Mouse (Mus musculus) CD4-positive, CD25-positive, alpha-beta regulatory T cell, adult 4 months (primary cell): ENCODE data around the gene Fbxw7. TPM values are rescaled to one million over a fixed set of nuclear protein-coding genes. Genes with fewer than 3 reads are reported as not detected.

Experiments
- ATAC-seq: one replicate; pipeline ENCODE4 v1.8.0; 2017
- polyA plus RNA-seq, 2 experiments: library from polyadenylated mRNA; unstranded; fragments of 100-300 nt; shearing (Covaris generic); gene quantifications; one replicate each; pipeline ENCODE4 v1.2.1; 2017

Gene Fbxw7
- polyA plus RNA-seq, 2 experiments from 2014 or later: 19.6 to 28.7 TPM

- peak; percentile 70 for ATAC-seq
Observed at GRCm38 (mm10) chr3:84827617-84828016, 12.5 kb downstream of the Fbxw7 start.

GRCm38 (mm10) chr3:84829366-84829765 lies 14.3 kb downstream of the Fbxw7 start:
- ATAC-seq: no peak

- ATAC-seq: no peak
Observed at GRCm38 (mm10) chr3:84836029-84836428, 21.0 kb downstream of the Fbxw7 start.

GRCm38 (mm10) chr3:84837984-84838383 lies 22.9 kb downstream of the Fbxw7 start:
- no peak for ATAC-seq

GRCm38 (mm10) chr3:84839499-84839898 lies 24.4 kb downstream of the Fbxw7 start:
- no peak for ATAC-seq

GRCm38 (mm10) chr3:84841271-84841670 lies 26.2 kb downstream of the Fbxw7 start:
- no peak for ATAC-seq

GRCm38 (mm10) chr3:84842793-84843192 lies 27.7 kb downstream of the Fbxw7 start:
- no peak for ATAC-seq

GRCm38 (mm10) chr3:84843594-84843993 lies 28.5 kb downstream of the Fbxw7 start:
- peak; percentile 66 for ATAC-seq

GRCm38 (mm10) chr3:84848798-84849197 lies 33.7 kb downstream of the Fbxw7 start:
- peak; percentile 94 for ATAC-seq

GRCm38 (mm10) chr3:84850418-84850817 lies 35.4 kb downstream of the Fbxw7 start:
- ATAC-seq: no peak

- no peak for ATAC-seq
Observed at GRCm38 (mm10) chr3:84851801-84852200, 36.7 kb downstream of the Fbxw7 start.

GRCm38 (mm10) chr3:84852877-84853276 lies 37.8 kb downstream of the Fbxw7 start:
- peak; percentile 19 for ATAC-seq

GRCm38 (mm10) chr3:84854440-84854839 lies 39.4 kb downstream of the Fbxw7 start:
- no peak for ATAC-seq

- ATAC-seq: no peak
Observed at GRCm38 (mm10) chr3:84860669-84861068, 45.6 kb downstream of the Fbxw7 start.

- peak; percentile 67 for ATAC-seq
Observed at GRCm38 (mm10) chr3:84861817-84862216, 46.7 kb downstream of the Fbxw7 start.

- no peak for ATAC-seq
Observed at GRCm38 (mm10) chr3:84865684-84866083, 50.6 kb downstream of the Fbxw7 start.

- ATAC-seq: no peak
Observed at GRCm38 (mm10) chr3:84866866-84867265, 51.8 kb downstream of the Fbxw7 start.

GRCm38 (mm10) chr3:84867434-84867975 lies 52.4 kb downstream of the Fbxw7 start:
- ATAC-seq: no peak

- ATAC-seq: no peak
Observed at GRCm38 (mm10) chr3:84867991-84868390, 52.9 kb downstream of the Fbxw7 start.

GRCm38 (mm10) chr3:84870126-84870525 lies 55.1 kb downstream of the Fbxw7 start:
- no peak for ATAC-seq

GRCm38 (mm10) chr3:84875306-84875705 lies 60.2 kb downstream of the Fbxw7 start:
- no peak for ATAC-seq

- no peak for ATAC-seq
Observed at GRCm38 (mm10) chr3:84876211-84876610, 61.1 kb downstream of the Fbxw7 start.

GRCm38 (mm10) chr3:84883817-84884483 lies 68.9 kb downstream of the Fbxw7 start:
- ATAC-seq: no peak

- ATAC-seq: no peak
Observed at GRCm38 (mm10) chr3:84889648-84890047, 74.6 kb downstream of the Fbxw7 start.

GRCm38 (mm10) chr3:84890983-84891382 lies 75.9 kb downstream of the Fbxw7 start:
- no peak for ATAC-seq
